Mouse (Mus musculus) adrenal gland, postnatal 36 days (tissue): ENCODE results near the gene Tinagl1. TPM values are rescaled to one million over a fixed set of nuclear protein-coding genes. Genes with fewer than 3 reads are reported as not detected.
A peak's percentile ranks its signal among the peaks of the same experiment; 100 is the strongest.

Source experiments
- DNase-seq, 2 experiments: peaks; one replicate each; pipeline ENCODE4 v3.0.0; 2021; ENCODE audit warnings: mixed read lengths in 1 of 2
- total RNA-seq, 2 experiments: library from RNA; stranded (reverse); gene quantifications; 2 replicates each; pipeline ENCODE4 v1.2.3; 2021

Gene Tinagl1
- total RNA-seq, 2 experiments from 2014 or later: 103 to 217 TPM

DNA sequence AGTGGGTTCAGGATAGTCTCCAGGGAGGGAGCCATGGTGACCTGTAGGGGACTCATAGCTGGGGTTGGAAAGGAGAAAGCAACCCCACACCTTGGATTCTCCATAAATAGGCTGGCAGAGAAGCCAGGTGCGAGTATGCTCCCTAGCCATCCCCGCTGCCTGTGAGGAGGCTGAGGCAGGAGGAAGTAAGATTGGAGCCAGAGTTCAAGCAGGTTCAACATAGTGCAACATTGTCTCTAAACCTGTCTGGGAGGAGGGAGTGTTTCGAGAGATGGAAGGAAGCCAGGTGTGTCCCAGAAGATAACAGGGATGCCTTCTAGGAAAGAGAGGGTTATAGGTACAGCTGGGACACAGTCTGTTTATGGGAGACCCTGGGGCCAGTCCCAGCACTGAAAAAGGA lies 5.0 kb upstream of the Tinagl1 start:
- no peak for DNase-seq

DNA sequence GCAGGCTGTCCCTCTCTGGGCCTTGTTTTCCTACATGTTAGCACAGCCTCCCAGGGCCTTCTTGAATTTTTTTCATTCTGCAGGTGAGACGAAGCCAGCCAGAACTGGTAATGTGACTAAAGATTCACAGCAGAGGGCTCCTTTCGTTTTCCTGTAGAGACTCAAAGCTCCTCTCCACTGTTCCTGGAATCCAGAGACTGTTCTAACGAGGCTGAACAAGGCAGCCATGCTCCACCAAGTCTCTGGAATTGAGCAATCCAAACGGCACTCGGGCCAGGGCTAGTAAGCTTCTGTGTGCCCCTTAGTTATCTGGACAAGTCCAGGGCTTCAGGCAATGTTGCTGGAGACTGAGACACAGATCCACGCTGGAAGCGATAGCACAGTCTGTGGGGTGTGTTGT lies 2.6 kb upstream of the Tinagl1 start:
- no peak for DNase-seq

GRCm38 (mm10) chr4:130177087-130177486 lies 2.2 kb upstream of the Tinagl1 start:
- peak; percentile 81 for DNase-seq

DNA sequence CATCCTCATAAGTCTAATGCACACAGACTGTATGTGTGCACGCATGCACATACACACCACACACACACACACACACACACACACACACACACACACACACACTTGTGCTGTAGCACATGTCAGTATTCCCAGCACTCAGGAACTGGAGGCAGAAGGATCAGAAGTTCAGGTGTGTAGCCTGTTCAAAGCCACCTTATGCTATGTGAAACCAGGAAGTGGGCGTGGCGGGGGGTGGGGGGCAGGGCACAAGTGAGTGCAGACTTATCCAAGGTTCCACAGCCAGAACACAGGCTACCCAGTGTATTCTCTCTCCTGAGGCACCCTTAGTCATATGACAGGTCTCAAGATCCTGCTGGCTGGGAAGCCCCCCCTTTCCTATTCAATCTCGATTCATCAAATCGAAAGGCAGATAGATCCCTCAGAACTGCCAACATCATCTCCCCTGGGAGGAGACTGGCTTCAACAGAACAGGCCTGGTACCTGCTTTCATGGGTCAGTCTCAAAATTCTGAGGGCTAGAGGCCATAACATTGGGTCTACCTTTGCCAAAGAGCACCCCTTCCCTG lies 1.3 kb upstream of the Tinagl1 start:
- no peak for DNase-seq

DNA sequence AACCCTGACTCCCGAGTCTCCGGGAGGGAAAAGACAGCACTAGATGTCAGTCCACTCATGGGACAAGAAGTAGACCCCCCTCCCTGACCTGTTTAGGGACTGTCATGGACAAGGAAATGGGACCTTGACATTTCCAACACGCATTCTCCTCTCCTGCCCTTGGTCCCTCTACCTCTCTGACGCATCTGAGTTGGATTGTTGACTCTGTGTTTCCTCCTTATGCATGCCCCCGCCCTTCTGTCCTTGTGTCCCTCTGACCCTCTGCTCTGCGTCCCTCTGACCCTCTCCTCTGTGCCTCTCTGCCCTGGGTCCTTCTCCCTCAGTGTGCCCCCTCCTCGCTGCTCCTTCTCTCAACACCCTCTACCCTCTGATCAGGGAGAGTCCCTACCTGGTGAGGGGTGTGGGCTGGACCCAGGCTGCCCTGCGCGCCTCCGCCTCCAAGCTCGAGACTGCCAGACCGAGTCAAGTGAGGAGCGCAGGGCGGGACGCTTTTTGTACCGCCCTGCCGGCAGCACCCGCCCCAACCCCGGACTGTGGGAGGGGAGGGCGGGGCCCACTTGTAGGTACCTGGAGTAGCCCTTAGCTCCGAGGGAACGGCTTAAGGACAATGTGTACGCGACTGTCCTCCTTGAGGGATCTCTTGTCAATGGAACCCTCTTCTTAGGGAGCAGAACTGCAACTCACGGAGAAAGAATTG lies 439 bp downstream of the Tinagl1 start:
- peak; percentile 83 to 87 for DNase-seq

- peak; percentile 46 to 55 for DNase-seq
Observed at GRCm38 (mm10) chr4:130173911-130174311, 1.0 kb downstream of the Tinagl1 start.

- DNase-seq: peak; percentile 45 to 46
Observed at GRCm38 (mm10) chr4:130173060-130173822, 1.7 kb downstream of the Tinagl1 start.

GRCm38 (mm10) chr4:130171951-130172765 lies 2.8 kb downstream of the Tinagl1 start:
- peak; percentile 75 to 84 for DNase-seq

GRCm38 (mm10) chr4:130170362-130170761 lies 4.6 kb downstream of the Tinagl1 start:
- DNase-seq: no peak

GRCm38 (mm10) chr4:130169411-130169971 lies 5.4 kb downstream of the Tinagl1 start:
- DNase-seq: no peak

DNA sequence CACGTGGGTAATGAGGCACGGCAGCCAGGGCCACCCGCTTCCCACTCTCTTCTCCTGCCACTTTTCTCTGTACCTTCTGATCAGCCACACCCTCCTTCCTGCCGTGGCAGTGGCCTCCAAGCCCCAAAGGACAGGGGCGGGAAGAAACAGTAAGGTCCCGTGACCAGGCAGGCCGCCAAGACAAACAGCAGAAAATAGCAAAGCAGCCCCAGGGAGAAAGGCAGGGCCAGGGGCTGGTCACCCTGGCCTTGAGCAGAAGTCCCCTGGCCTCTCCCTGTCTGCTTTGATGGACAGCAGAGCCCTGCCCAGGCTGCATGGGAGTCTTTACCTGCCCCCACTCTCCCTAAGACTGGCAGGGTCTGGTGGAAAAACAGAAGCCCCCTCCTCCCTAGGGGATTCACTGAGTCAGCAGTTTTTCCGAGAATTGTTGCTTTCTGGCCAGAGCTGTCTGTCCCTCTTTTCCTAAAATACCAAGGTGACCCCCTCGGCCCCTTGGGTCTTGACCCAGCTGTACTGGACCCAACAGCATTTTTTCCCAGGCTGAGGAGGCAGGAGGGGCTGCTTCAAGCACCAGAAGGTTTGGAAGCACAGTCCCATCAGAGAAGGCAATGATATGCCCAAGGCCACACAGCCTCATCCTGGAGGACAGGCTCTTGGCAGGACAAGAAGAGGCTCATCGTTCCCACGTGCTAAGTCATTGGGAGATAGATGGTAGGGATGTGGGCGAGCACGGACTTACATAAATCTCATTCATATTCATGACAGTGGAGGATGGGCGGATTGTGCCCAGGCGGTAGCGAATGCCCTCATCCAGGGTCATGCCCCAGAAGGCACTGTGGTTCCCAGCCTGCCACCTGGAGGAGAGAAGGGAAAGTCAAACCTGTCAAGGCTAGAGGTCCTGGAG lies 6.4 kb downstream of the Tinagl1 start:
- peak; percentile 94 to 95 for DNase-seq

- no peak for DNase-seq
Observed at GRCm38 (mm10) chr4:130167814-130168213, 7.1 kb downstream of the Tinagl1 start.

DNA sequence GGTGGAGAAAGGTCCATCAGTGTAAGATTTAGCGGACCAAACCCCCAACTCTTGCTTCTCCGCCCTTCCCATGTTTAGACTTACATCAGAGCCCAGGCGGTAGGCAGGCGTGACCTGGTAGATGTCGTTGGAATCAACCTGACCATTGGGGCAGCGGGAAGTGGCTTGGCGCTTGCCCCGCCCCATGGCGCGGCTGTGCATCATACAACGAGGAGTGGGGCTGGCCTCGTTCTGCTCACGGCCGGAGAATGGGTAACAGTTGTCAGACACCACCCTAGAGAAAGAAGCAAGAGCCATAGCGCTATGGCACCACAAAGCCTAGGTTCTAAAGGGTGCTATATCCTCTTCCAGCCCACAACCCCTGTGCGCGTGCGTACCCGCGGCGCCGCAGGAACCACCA lies 7.6 kb downstream of the Tinagl1 start:
- DNase-seq: no peak

DNA sequence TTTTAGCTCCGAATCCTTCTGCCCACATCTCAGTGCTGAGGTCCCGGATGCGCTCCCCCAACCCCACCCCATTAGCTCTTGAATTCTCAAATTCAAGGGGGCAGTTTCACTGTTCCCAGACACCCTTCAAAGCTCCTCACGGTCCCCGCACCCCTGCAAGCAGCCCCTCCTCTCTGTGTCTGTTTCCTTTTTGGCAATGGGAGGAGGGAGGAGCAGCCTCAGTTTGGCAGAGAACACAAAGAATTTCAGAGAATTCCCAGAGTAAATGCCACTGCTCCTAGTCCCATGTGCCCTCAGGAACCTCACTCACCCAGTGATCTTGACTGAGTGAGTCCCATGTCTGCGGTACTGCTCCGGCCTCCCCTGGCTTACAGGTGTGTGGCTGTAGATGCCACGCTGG lies 8.3 kb downstream of the Tinagl1 start:
- DNase-seq: peak; percentile 40 to 44

GRCm38 (mm10) chr4:130166061-130166460 lies 8.9 kb downstream of the Tinagl1 start:
- DNase-seq: no peak

GRCm38 (mm10) chr4:130164121-130164520 lies 10.8 kb downstream of the Tinagl1 start:
- no peak for DNase-seq

DNA sequence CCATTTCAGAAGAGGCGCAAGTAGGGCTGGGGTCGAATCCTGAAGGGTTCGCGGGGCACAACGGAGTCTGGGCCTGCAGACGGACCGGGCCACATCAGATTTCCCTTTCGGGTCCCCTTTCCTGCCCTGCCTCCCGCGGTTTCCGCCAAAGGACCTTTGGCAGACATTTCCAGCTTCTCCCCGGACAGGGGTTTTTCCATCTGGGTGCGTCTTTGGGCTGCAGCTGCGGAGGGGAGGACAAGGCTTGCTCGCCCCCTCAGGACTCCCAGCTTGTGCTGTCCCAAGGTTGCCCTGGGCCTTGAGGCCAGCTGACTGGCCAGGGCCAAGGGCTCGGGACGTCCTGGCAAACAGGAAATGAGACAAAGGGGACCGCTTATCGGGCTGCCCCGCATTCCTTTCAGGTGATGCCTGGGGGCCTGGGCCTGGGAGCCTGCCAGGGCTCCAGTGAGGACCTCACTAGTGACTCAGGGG lies 11.5 kb downstream of the Tinagl1 start:
- peak; percentile 73 to 84 for DNase-seq

DNA sequence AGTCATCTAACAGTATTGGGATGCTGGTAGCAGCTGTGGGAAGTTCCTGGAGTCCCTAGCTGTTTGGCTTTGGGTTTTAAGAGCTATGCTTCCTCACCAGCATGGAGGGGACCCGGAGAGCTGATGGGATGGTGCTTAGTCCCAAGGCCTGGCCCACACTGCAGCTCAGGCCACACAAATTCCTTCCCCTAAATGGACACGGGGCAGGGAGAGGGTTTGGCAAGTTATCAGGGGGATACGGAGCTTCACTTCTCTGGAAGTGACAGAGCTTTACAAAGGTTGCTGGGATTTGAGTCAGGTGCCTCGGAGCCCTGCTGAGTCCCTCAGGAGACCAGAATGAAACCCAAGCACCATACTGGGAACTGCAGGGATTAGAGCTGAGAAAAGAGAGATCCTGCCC lies 13.6 kb downstream of the Tinagl1 start:
- no peak for DNase-seq

- DNase-seq: no peak
Observed at GRCm38 (mm10) chr4:130156812-130157371, 18.0 kb downstream of the Tinagl1 start.

GRCm38 (mm10) chr4:130154250-130154649 lies 20.7 kb downstream of the Tinagl1 start:
- DNase-seq: no peak
